Mouse (Mus musculus): ENCODE measurements around the gene 9830107B12Rik. TPM values are rescaled to one million over a fixed set of nuclear protein-coding genes. Genes with fewer than 3 reads are reported as not detected.

The 9830107B12Rik gene
- not detected for polyA plus RNA-seq (2017; shearing (Covaris generic))

GRCm38 (mm10) chr17:48146120-48146519 is at the start of gene 9830107B12Rik:
Gene 9830107B12Rik, minus strand, starts transcription at chr17:48146268.

GRCm38 (mm10) chr17:48167103-48167502 is 21.0 kb upstream of the 9830107B12Rik start, which contains the start of gene A530064D06Rik:
Gene A530064D06Rik, minus strand, starts transcription at chr17:48167275.

GRCm38 (mm10) chr17:48089019-48089418 is 57.0 kb downstream of the 9830107B12Rik start, which contains the start of gene 1700067P10Rik:
Gene 1700067P10Rik, plus strand, starts transcription at chr17:48089319.

Other genes starting within 250 kb of the 9830107B12Rik start
- gene Foxp4, start 221.6 kb downstream of the 9830107B12Rik start, polyA plus RNA-seq (2017; shearing (Covaris generic)): 18.6 TPM
- gene 1700122O11Rik, start 108.0 kb downstream of the 9830107B12Rik start, polyA plus RNA-seq (2017; shearing (Covaris generic)): not detected
- not detected for gene 1700067P10Rik, start 56.9 kb downstream of the 9830107B12Rik start, polyA plus RNA-seq (2017; shearing (Covaris generic))
- 0.14 TPM for gene A530064D06Rik, start 21.0 kb upstream of the 9830107B12Rik start, polyA plus RNA-seq (2017; shearing (Covaris generic))
- gene Trem1, start 86.5 kb upstream of the 9830107B12Rik start, polyA plus RNA-seq (2017; shearing (Covaris generic)): not detected
- gene Trem3, start 101.5 kb upstream of the 9830107B12Rik start, polyA plus RNA-seq (2017; shearing (Covaris generic)): not detected
- not detected for gene Treml4, start 118.0 kb upstream of the 9830107B12Rik start, polyA plus RNA-seq (2017; shearing (Covaris generic))
- gene Treml2, start 153.2 kb upstream of the 9830107B12Rik start, polyA plus RNA-seq (2017; shearing (Covaris generic)): 1.3 TPM
- 0.30 TPM for gene B430306N03Rik, start 169.9 kb upstream of the 9830107B12Rik start, polyA plus RNA-seq (2017; shearing (Covaris generic))
- gene Trem2, start 200.1 kb upstream of the 9830107B12Rik start, polyA plus RNA-seq (2017; shearing (Covaris generic)): not detected
- gene Treml1, start 213.6 kb upstream of the 9830107B12Rik start, polyA plus RNA-seq (2017; shearing (Covaris generic)): not detected

Data from effector memory CD4-positive, alpha-beta T cell, adult 5 months (primary cell).